In the genomic region with DNA sequence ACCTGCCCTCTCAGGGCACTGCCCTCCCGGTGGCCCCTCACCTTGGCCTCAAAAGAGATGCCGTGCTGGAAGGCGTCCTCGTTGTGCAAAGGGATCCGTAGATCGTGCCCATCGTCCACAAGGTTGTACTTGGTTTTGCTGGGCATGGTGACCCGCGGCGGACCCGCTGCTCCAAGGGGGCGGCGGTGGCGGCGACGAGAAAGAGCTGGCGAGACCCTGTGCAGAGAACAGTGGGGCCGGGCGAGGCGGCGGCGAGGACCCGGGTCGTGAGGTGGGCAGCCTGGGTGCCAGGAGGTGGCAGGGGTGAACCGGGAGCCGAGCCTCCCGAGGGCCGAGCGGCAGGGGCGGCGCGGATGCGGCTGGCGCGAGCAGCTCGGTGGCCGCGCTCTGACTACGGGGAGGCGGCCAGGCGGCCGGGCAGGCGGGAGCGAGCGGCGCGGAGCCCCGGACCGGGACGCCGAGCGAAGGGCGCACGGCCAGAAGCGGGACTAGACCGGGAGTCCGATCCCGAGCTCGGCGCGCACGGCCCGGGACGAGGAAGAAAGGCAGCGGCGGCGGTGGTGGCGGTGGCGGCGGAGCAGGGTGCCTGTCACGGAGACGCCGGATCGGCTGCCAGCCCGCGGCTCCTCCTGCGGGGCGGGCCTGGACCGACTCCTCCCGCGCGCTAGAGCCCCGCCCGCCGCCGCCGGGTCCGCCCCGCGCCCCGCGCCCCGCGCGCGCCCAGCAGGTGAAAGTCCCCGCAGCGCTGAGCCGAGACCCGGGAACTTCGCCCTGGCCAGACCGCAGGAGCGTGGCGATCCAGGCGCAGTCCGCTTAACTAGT, we compare ENCODE assay signal across 8 mouse cellular contexts. TPM values are rescaled to one million over a fixed set of nuclear protein-coding genes. Genes with fewer than 3 reads are reported as not detected.
DNase-seq lines count a peak whose midpoint lies in the region; ATAC-seq and TF ChIP-seq lines count a peak whose summit lies in the region.

Nos1ap (minus strand) TSS at position 643 of the 822 bp plus-strand sequence.

- no peaks in the 10 kb centered on the region for H3K36me3 ChIP-seq in embryonic facial prominence, embryonic 14.5 days (ENCODE audit: control insufficient read depth, insufficient read depth, low read length)
- no peaks in the 10 kb centered on the region for H3K36me3 ChIP-seq in limb, embryonic 11.5 days (ENCODE audit: control insufficient read depth, insufficient read depth, low read length)
- H3K36me3 ChIP-seq in midbrain, embryonic 11.5 days (ENCODE audit: control insufficient read depth, insufficient read depth, low read length) = no peaks in the 10 kb centered on the region

- no peaks in the 10 kb centered on the region for H3K4me1 ChIP-seq in bone marrow, adult 2 months (ENCODE audit: control insufficient read depth, insufficient read depth, low read length)
- peaks cover 4% of the 10 kb centered on the region; the same call in 1 of the 2 replicates for H3K4me1 ChIP-seq in embryonic facial prominence, embryonic 14.5 days (ENCODE audit: control insufficient read depth, insufficient read depth, low read length)
- 0 out of 2 replicates have a peak, but pooled peaks cover 4% of the 10 kb centered on the region for H3K4me1 ChIP-seq in limb, embryonic 11.5 days (ENCODE audit: control insufficient read depth, insufficient read depth, low read length)
- peaks cover 3% of the 10 kb centered on the region; the same call in 1 of the 2 replicates for H3K4me1 ChIP-seq in midbrain, embryonic 11.5 days (ENCODE audit: control insufficient read depth, insufficient read depth, low read length)

- H3K4me3 ChIP-seq in bone marrow, adult 2 months (replicated peaks; ENCODE audit: control insufficient read depth, low read depth, low read length) = peak within 1 kb of the TSS; percentile 100
- peak within 1 kb of the TSS; percentile 87 for H3K4me3 ChIP-seq in embryonic facial prominence, embryonic 14.5 days (ENCODE audit: low read depth, low read length)
- peak within 1 kb of the TSS; percentile 79 for H3K4me3 ChIP-seq in limb, embryonic 11.5 days (ENCODE audit: low read depth, low read length)
- peak within 1 kb of the TSS; percentile 79 for H3K4me3 ChIP-seq in midbrain, embryonic 11.5 days (ENCODE audit: low read depth, low read length)

- H3K27me3 ChIP-seq in embryonic facial prominence, embryonic 14.5 days (replicated peaks; ENCODE audit: control insufficient read depth, insufficient read depth, low read length) = peaks cover 10% of the 10 kb centered on the region
- H3K27me3 ChIP-seq in limb, embryonic 11.5 days (ENCODE audit: control insufficient read depth, insufficient read depth, low read length) = no peaks in the 10 kb centered on the region
- peaks cover 3% of the 10 kb centered on the region; the same call in 1 of the 2 replicates for H3K27me3 ChIP-seq in midbrain, embryonic 11.5 days (ENCODE audit: control insufficient read depth, insufficient read depth, low read length)

- WGBS in bone marrow, adult 2 months = under 1% methylated on average over 106 of the region's 106 CpGs
- WGBS in embryonic facial prominence, embryonic 14.5 days = 0% methylated on average over 28 of the region's 106 CpGs
- WGBS in limb, embryonic 11.5 days = under 1% methylated on average over 81 of the region's 106 CpGs
- under 1% methylated on average over 81 of the region's 106 CpGs for WGBS in midbrain, embryonic 11.5 days

- peak within 1 kb of the TSS; percentile 84 for H3K9ac ChIP-seq in embryonic facial prominence, embryonic 14.5 days (ENCODE audit: low read depth, low read length)
- H3K9ac ChIP-seq in limb, embryonic 11.5 days (ENCODE audit: low read length) = peak within 1 kb of the TSS; percentile 74
- peak within 1 kb of the TSS; percentile 91 for H3K9ac ChIP-seq in midbrain, embryonic 11.5 days (ENCODE audit: low read length)

- peak within 1 kb of the TSS; percentile 97 for H3K4me2 ChIP-seq in embryonic facial prominence, embryonic 14.5 days (ENCODE audit: low read depth, low read length)
- H3K4me2 ChIP-seq in limb, embryonic 11.5 days (ENCODE audit: low read depth, severe bottlenecking) = peak within 1 kb of the TSS; percentile 97
- peak within 1 kb of the TSS; percentile 80 for H3K4me2 ChIP-seq in midbrain, embryonic 11.5 days

- peak; percentile 94 for ATAC-seq in embryonic facial prominence, embryonic 14.5 days (ENCODE audit: low read depth)
- ATAC-seq in limb, embryonic 11.5 days (ENCODE audit: insufficient number of reproducible peaks, low FRiP score, low TSS enrichment, low read depth) = peak; percentile 81
- peak; percentile 90 for ATAC-seq in midbrain, embryonic 11.5 days (ENCODE audit: low FRiP score)

- H3K9me3 ChIP-seq in embryonic facial prominence, embryonic 14.5 days (ENCODE audit: control insufficient read depth, low read length) = 0 out of 2 replicates have a peak, but pooled peaks cover 4% of the 10 kb centered on the region
- no peaks in the 10 kb centered on the region for H3K9me3 ChIP-seq in limb, embryonic 11.5 days (ENCODE audit: control insufficient read depth, low read length)
- H3K9me3 ChIP-seq in midbrain, embryonic 11.5 days (ENCODE audit: control insufficient read depth, low read length) = no peaks in the 10 kb centered on the region

- DNase-seq in embryonic facial prominence, embryonic 14.5 days (ENCODE audit: low spot score) = peak; percentile 85
- peak; percentile 67 for DNase-seq in heart, adult 8-10 months (ENCODE audit: low spot score)
- DNase-seq in kidney, adult 8-10 months = peak; percentile 87 to 89
- peak; percentile 78 for DNase-seq in limb, embryonic 11.5 days (ENCODE audit: low spot score)
- DNase-seq in midbrain, embryonic 11.5 days (ENCODE audit: low spot score, missing footprints) = peak; percentile 96
- peak; percentile 80 for DNase-seq in right cerebral cortex, postnatal 4 days
- peak; percentile 75 to 80 for DNase-seq in urinary bladder, postnatal 4 days (ENCODE audit: low spot score in 2 of 2)

- peak within 1 kb of the TSS; percentile 80; the same call in 1 of the 2 replicates for H3K27ac ChIP-seq in bone marrow, adult 2 months (ENCODE audit: control insufficient read depth, insufficient read depth, low read depth, low read length, poor library complexity)
- peak within 1 kb of the TSS; percentile 18; the same call in 1 of the 2 replicates for H3K27ac ChIP-seq in embryonic facial prominence, embryonic 14.5 days (replicated peaks; ENCODE audit: low read depth, low read length)
- H3K27ac ChIP-seq in limb, embryonic 11.5 days (replicated peaks; ENCODE audit: low read depth, low read length) = no peak within 1 kb of the TSS
- H3K27ac ChIP-seq in midbrain, embryonic 11.5 days (ENCODE audit: low read depth, low read length) = no peak within 1 kb of the TSS

- peak; percentile 1; the same call in 1 of the 2 replicates for TF ChIP-seq POLR2A in bone marrow, adult 2 months (IDR thresholded peaks at IDR 0.05; ENCODE audit: borderline replicate concordance, control insufficient read depth, low read depth, low read length)

- TF ChIP-seq CTCF in bone marrow, adult 2 months (IDR thresholded peaks at IDR 0.05; ENCODE audit: control insufficient read depth, insufficient read depth, low read length) = no peak

RNA-seq across cellular contexts. Expression of gene Nos1ap, which starts in this region (rescaled TPM):
- 34.3 and 68.3 TPM in 2 replicates for polyA plus RNA-seq in bone marrow, adult 2 months (2011; ENCODE audit: insufficient read depth, insufficient read length, low replicate concordance, missing spikeins)
- 6.6 and 7.7 TPM in 2 replicates for polyA plus RNA-seq in embryonic facial prominence, embryonic 14.5 days (2014; fragmentation: Nextera tagmentation; extraction: Ambion mirVana)
- total RNA-seq in heart, adult 8-10 months (2022) = 10 to 100 TPM; 22.5 to 27.8 (median 25.2) TPM
- polyA plus RNA-seq in limb, embryonic 11.5 days (2014; fragmentation: Nextera tagmentation; extraction: Ambion mirVana) = 5.6 and 6.1 TPM in 2 replicates
- 5.7 and 7.8 TPM in 2 replicates for polyA plus RNA-seq in midbrain, embryonic 11.5 days (2014; fragmentation: Nextera tagmentation; extraction: Ambion mirVana)

Comparison
In these comparisons a context has a peak if more than half of its experiments do, and no peak if none do; other contexts are left out.
1. H3K27ac ChIP-seq: peak in bone marrow, adult 2 months (single experiment) and embryonic facial prominence, embryonic 14.5 days (single experiment); none in limb, embryonic 11.5 days (single experiment) and midbrain, embryonic 11.5 days (single experiment).
2. Peak in every context shown above with its lines, with median percentiles within 50 percentile points of each other: H3K4me3 ChIP-seq, ATAC-seq, DNase-seq, H3K4me2 ChIP-seq and H3K9ac ChIP-seq.